Mouse (Mus musculus) cerebral cortex, adult 2 months (tissue): ENCODE measurements around the gene Ldb1.

Source experiments
- WGBS: fragments of 180-500 bp; shearing (Covaris S2); methylation state at CpG from one replicate; pipeline ENCODE4 v1.1.7; 2018; 5-methylcytosine and 5-hydroxymethylcytosine counted together

Gene Ldb1

DNA sequence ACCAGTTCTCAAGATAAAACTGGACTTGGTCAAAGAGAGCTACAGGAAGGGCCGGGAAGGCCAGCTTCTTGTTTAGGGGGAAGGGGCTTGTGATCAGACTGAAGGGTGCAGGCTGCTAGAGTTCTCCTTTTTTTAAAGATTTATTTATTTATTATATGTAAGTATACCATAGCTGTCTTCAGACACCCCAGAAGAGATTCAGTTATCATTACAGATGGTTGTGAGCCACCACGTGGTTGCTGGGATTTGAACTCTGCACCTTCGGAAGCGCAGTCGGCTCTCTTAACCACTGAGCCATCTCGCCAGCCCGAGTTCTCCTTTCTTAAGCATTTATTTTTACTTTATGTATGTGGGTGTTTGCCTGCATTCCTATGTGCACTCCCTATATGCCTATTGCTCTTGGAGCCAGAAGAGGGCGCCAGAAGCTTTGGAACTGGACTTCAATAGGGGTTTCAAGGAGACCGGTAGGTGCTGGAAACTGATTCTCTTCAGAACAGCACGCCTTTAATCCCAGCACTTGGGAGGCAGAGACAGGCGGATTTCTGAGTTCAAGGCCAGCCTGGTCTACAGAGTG lies 16.2 kb downstream of the Ldb1 start:
- 65% methylated on average over 11 of the region's 11 CpGs for WGBS

DNA sequence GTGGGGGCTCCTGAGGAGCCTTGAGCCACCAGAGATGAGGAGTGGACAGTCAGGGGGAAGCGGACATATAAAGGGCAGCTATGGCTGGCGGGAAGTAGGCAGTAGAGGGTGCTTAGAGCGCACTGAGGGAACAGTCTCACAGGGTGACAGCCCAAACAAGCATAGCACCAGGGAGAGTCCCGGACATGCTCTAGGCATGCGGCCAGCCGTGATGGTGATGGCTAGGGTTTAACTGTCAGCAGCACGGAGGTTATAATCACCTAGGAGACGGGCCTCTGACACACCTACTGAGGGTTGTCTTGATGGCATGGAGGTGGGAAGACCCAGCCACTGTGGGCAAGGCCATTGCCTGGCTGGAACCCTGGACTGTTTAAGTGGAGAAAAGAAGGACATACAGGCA lies 18.4 kb downstream of the Ldb1 start:
- WGBS: 55% methylated on average over 8 of the region's 8 CpGs

DNA sequence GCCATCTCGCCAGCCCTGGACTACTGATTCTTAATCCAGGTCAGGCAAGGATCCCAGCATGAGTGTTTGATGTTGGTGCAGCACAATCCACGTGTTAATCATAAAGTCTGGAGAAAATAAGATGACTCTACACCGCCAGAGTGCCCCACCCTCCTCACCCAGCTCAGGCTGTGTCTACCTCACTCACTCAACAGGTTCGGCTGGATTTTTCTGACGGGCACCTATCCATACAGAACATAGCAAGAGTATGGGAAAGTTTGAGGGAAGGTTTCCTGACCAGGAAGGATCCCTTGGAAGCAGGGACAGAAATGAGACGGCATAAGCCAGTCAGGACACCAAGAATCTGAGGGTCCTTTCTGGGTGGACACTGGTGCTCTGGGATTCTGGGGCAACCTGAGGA lies 20.1 kb downstream of the Ldb1 start:
- WGBS: 84% methylated on average over 6 of the region's 6 CpGs

DNA sequence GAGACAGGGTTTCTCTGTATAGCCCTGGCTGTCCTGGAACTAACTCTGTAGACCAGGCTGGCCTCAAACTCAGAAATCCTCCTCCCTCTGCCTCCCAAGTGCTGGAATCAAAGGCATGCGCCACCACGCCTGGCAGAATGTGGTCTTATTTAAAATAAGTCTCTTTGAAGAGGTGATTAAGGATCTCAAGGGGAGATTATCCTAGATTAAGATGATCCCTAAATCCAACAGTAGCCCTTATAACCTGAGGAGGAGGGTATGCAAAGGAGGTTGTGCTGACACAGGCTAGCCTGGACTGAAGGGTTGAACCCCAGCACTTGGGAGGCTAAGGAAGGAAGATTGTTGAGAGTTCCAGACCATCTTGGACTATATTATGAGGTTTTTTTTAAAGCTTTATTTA lies 29.0 kb downstream of the Ldb1 start:
- 88% methylated on average over 2 of the region's 2 CpGs for WGBS

DNA sequence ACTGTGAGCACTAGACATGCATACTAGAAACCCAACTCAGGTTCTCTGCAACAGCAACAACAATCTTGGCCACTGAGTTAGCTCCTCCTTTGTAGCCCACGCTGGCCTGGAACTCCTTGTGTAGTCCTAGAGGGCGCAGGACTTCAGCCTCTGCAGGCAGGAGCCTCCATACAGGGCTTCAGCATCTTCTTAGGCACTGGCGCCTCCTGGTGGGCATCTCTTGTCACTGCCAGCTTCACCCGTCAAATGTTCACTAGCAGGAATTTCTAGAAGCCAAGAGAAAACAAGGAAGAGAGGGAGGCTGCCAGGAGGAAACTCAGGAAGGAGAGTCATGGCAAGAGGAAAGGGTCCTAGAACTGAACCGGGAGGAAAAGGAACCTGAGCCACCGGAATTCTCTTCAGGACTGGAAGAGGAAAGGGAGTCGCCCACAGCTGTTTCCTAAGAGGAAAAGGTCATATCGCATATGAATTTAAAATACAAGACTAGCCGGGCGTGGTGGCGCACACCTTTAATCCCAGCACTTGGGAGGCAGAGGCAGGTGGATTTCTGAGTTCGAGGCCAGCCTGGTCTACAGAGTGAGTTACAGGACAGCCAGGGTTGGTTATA lies 30.3 kb downstream of the Ldb1 start:
- WGBS: 33% methylated on average over 12 of the region's 12 CpGs

DNA sequence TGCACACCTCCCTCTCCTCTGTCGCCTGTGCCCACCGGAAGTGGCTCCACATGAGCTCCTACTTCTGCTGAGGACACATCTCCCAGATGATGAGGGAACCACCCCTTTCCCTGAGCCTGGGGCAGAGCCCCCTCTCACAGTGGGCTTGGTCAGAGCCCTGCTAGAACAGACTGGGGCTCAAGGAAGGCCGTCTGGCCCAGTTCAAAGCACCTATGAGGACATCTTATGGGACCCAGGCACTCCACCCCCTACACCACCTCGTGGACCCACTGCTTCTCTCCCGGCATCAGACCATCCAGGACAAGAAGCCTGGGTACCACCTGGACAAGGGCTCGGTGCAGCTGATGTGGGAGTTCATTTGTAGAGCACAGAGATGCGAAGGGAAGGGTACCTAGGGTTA lies 39.3 kb downstream of the Ldb1 start:
- WGBS: 87% methylated on average over 7 of the region's 7 CpGs

DNA sequence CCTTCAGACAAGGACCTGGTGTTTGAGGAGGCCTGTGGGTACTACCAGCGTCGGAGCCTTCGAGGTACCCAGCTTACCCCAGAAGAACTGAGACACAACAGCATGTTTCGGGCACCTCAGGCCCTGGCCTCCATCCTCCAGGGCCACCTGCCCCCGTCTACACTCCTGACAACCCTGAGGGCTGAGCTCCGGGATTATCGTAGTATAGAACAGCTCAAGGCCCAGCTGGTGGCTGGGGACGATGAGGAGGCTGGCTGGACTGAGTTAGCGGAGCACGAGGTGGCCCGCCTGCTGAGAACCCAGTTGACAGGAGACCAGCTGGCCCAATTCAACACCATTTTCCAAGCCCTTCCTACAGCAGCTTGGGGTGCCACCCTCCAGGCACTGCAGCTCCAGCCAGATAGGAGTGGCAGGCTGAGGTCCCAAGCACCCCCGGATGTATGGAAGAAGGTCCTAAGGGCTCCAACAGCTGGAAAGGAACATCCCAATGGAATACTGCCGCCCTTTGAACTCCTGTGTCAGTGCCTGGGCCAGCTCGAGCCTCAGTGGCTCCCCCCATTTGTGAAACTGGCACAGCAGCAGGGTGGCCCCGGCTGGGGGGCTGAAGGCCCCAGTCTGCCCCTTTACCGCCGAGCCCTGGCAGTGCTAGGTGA lies 40.1 kb downstream of the Ldb1 start:
- WGBS: 83% methylated on average over 17 of the region's 17 CpGs

DNA sequence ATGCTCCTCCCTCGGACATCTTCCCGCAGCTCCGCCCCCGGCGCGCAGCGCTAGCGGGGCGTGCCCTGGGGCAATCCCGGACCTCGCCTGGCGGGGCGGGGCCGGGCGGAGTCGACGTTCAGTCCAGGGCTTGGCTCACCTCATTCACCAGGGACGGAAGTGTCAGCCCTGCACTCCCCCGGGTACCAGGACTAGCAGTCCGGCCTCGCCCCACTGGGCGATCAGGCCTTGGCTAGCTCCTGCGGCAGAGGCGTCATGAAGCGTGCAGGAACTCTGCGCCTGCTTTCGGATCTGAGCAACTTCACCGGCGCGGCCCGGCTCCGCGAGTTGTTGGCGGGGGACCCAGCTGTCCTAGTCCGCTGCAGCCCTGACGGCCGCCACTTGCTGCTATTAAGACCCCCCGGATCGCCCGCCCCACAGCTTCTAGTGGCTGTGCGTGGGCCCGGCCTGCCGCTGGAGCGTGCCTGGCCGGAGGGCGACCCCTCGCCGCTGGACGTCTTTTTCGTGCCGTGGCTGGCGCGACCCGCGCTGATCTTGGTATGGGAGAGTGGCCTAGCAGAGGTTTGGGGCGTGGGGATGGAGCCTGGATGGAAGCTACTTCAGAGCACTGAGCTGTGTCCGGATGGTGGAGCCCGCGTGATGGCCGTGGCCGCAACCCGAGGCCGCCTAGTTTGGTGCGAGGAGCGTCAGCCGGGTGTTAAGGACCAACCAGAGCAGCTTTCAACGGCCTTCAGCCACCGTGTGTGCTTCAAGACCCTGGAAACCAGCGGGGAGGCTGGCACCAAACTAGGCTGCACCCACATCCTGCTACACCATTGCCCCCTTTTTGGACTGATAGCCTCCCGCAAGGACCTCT lies 41.4 kb downstream of the Ldb1 start, which contains the start of gene Hps6:
Gene Hps6 (plus strand): TSS at position 138 of the 856 bp plus-strand sequence.
- WGBS: 3% methylated on average over 70 of the region's 70 CpGs

DNA sequence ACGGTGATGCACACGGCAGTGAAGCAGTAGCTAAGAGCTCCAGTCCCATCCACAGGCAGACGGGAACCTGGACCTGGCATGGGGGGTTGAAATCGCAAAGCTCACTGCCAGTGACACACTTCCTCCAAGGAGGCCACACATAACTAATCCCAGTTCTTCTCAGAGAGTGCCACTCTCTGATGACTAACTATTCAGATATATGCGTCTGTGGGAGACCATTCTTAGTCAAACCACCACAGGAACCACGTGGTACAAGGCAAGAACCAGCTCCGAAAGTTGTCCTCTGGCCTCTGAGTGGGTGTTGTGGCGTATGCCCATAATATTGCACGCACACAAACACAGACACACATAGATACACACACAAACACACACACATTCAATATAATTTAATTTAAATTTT lies 42.7 kb downstream of the Ldb1 start:
- 72% methylated on average over 9 of the region's 9 CpGs for WGBS

DNA sequence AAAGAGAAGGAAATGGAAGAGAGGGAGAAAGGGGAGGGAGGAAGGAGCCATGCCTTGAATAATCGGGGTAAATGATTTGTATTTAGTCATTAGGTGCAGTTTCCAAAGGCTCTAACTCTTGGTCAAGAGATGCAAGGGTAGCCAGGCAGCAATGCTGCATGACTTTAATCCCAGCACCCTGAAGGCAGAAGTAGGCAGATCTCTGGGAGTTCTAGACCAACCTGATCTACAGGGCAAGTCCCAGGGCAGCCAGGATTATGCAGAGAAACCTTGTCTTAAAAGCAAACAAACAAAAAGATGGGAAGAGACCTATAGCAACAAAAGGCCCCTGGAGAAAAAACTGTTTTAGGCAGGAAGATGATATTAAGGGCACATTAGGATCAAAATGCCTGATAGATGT lies 45.6 kb downstream of the Ldb1 start:
- 61% methylated on average over 1 of the region's 1 CpGs for WGBS

DNA sequence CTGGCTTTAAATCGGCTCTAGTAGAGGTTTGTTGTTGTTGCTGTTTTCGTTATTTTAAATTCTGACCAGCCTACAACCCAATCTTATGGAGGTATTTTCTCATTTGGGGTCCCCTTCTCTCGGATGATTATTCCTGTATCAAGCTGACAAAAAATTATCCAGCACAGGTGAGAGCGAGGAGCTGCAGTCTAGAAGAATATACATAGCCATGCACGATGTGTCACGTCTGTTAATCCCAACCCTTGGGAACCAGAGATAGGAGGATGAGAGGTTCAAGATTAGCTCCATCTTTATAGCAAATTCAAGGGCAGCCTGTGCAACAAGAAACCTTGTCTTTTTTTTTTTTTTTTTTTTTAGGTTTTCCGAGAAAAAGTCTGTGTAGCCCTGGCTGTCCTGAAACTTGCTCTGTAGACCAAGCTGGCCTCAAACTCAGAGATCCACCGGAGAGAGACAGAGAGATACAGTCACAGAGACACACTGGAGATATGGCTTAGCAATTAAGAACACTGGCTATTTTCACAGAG lies 46.3 kb downstream of the Ldb1 start:
- WGBS: 6% methylated on average over 8 of the region's 8 CpGs

DNA sequence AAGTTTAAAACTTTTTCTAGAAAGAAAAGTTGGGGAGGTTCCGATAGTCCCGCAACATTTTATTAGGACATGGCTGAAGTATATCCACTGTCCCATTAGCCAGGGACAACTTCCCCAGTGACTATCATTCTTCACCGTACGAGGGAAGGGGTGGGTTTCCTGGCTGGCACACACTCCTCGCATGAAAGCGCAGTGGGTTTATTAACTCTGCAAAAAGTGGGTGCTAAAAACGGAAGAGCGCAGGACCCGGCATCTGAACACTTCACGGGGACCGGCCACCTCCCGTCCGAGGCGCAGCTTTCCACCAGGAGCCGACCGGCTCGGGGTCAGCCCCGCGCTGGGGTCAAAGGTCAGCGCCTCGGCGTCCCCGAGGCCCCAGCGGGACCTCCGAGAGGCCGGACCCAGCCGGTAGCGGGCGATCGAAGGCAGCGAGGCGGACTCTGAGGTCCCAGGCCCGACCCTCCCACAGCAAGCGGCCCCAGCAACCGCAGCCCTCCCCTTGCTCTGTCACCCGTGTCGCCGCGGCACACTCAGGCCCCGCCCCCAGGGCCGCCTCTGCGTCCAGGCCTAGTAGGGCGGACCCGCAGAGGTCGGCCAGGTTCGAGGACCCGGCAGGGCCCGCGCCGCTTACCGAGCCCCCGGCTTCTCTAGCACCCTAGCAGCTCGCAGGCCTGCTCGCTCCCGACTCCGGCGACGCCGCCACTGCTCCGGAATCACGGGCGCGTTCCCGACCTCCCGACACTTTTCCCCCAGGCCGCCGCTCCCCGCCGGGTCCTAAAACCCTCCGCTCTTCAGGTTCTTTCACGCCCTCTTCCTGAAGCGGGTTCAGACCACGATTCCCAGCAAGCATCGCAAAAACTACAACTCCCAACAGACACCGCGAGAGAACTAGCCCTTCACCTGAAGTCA lies 47.0 kb downstream of the Ldb1 start, which contains the start of gene Armh3:
Gene Armh3 (minus strand): TSS at position 704 of the 909 bp plus-strand sequence.
- 1% methylated on average over 75 of the region's 76 CpGs for WGBS

DNA sequence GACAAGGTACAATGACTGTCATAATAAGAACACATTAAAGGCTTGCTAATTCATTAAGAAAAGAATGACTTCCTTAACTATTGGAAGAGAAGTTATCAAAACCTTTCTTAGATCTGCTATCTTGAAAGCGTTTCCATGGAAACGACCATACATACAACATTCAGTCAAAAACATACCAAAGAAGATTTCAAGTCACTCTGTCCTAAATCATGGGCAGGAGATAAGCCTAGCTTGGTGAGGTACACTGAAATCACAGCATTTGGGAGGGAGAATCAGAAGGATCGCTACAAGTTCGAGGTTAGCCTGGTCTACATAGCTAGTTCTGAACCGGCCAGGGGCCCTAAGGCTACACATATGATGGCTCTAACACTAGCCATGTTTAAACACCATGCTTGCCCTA lies 47.6 kb downstream of the Ldb1 start:
- 59% methylated on average over 5 of the region's 5 CpGs for WGBS

DNA sequence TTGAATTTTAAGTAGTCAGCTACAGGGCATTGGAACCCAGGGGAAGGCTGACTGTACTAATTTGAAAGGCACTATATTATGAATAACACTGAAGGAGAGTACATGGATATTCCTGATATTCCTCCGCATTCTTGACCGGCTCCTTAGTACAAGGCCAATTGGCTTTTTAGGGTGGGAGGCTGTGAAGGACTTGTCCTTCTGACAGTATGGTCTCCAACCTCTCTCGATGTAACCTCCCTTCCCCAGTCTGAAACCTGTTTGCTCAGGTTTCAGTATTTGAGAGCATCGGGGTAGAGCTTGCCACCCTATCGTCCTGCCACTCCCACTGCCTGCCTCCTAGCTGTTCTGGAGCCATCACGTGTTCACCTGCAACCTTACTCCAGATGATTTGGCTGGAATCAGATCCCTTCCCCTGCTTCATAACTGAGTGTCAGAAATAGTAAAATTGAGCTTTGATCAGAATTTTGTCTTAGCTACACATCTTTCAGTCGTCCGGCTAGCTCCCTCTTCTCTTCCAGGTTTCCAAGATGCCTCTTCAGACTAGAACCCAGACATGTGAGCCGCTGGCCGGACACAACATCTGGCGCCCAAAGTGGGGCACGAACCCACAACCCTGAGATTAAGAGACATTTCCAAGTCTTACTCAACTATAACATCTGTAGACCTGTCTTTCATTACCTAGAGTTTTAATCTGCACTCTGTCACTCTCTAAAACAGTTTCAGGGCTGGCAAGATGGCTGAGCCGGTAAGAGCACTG lies 50.9 kb downstream of the Ldb1 start:
- WGBS: 97% methylated on average over 13 of the region's 13 CpGs

DNA sequence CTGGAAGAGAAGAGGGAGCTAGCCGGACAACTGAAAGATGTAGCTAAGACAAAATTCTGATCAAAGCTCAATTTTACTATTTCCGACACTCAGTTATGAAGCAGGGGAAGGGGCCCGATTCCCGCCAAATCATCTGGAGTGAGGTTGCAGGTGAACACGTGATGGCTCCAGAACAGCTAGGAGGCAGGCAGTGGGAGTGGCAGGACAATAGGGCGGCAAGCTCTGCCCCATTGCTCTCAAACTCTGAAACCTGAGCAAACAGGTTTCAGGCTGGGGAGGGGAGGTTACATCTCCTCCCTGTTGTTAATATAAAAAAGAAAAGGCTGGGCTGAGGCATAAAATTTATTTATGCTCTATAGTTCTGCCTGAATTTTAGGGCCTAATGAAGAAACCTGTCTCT lies 51.6 kb downstream of the Ldb1 start:
- WGBS: 85% methylated on average over 6 of the region's 6 CpGs

DNA sequence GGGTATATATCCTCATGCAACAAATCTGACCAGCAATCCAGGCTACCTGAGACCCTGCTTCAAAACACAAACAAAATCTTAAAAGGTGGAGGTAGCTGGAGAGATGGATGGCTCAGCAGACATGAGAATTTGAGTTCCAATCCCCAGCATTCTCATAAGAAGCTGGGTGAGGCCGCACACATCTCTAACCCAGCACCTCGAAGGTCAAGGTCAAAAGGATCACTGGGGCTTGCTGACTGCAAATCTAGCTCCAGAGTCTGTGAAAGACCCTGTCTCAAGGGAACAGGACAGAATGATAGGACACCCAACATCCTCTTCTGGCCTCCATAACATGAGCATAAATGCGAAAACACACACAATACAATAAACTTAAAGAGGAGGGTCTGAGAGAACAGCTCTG lies 53.8 kb downstream of the Ldb1 start:
- 98% methylated on average over 3 of the region's 3 CpGs for WGBS

DNA sequence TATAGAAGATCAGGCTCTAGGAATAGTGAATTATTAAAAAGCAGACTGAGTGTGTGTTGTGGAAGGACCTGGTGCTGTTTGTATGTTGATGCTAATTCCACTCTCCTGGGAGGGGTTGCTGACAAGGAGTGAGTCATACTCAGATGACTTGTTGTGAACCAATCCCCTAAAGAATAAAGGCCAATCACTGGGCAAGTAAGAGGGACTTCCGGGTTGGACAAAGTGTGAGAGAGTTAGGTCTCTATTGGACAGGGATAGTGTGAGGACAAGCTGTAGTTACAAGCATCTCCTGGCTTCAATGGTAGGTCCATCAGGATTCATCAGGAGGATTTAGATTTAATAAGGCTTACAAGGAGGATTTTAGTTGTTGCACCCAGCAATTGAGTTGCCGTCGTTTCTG lies 56.8 kb downstream of the Ldb1 start:
- WGBS: 90% methylated on average over 3 of the region's 3 CpGs
